Mouse (Mus musculus) WW6 (cell line): ENCODE results near the gene Rnf167.

Experiments used
- DNase-seq: peaks from one replicate; pipeline ENCODE4 v3.0.0-alpha.2; 2013; ENCODE audit warnings: low read depth, low spot score

The Rnf167 gene

DNA sequence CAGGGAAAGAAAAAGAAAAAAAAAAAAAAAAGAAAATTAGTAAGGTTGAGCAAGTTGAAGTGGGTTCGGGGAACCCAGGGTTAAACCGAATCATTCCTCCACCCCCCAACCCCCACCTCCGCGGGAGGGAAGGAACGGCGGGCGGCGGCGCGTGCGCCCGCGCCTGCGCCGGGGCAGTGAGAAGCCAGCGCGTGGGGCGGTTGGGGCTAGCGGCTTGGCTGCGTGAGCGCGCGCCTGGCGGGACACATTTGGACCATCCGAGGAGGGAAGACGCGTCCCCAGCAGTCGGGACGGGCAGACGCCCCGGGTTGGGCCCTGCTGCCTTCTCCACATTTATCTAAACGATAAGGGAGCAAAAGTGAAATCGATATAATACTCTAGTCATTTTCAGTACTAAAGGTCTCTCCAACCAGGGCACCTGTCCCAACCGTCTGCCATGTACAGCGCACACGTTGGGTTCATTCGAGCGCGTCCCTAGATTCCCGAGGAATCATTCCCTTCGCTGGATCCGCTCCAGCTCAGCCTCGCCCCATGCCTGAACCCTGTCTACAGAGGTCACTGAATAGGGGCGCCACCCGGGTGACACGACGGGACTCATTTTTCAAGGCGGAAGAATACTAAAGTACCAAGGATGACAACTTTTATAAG, 8.0 kb downstream of the Rnf167 start:
- peak; percentile 61 for DNase-seq

DNA sequence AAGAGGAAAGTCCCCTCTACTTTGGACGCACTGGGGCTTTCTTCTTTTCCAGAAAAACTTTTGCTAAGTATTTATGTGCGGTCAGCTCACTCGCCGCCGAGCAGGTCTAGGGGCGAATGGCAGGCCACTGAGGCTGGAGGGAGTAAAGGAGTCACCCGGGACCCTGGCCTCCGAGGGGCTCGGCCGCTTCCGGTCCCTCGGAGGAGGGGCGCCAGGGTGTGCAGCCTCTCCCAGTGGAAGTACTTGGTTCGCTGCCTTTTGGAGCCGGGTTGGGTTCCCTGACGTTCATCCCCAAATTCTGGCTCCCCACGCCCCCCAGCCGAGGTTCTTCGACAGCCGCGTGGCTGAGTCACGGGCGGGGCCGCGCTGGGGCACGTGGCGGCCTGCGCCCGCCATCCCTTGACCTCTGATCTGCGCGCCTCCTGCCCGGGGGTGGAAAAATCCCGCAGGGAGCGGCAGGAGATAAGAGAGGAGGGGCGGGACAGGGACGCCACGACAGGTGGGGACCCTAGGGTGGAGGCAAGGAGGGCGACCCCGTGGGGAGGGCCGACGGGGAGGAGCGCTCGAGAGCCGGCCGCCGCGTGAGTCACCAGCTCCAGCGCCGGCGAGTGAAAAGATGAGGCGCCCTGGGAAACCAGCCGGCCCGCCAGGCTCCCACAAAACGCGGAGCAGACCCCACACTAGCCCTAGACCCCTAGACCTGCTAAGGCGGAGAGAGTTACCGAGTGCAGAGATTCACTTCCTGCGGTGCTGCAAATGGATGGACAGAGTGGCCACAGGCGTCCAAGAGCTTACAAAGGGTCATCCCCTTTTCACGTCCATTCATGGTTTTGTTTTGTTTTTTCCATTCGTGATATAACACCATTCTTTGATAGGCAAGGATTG, 8.8 kb downstream of the Rnf167 start:
- DNase-seq: peak; percentile 57

DNA sequence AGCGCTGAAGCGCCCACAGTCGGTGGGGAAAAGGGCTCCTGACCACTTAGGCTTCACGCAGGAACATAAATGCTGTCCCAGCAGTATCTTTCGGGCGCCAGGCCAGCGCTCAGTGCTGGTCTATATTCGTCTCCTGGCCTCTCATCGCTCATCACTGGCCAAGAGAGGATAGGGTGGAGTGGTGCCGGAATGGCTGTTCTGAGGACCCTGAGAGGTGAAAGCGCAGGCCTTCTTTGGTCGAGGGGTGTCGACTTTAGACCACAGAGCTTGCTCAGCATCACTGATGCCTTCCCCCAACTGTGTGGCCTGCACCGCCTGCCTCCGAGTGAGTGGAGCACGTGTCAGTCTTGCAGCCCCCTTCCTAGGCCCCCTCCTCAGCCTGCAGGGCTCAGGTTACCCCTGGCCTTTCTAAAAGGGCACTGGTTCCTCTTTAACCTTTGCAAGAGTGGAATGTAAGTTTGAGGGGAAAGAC, 9.5 kb downstream of the Rnf167 start:
- no peak for DNase-seq

- DNase-seq: no peak
Observed at GRCm38 (mm10) chr11:70656964-70657363, 9.9 kb downstream of the Rnf167 start, which contains the start of gene Eno3. Gene Eno3 (plus strand): TSS chr11:70657202.

- DNase-seq: no peak
Observed at GRCm38 (mm10) chr11:70657573-70657972, 10.5 kb downstream of the Rnf167 start.

DNA sequence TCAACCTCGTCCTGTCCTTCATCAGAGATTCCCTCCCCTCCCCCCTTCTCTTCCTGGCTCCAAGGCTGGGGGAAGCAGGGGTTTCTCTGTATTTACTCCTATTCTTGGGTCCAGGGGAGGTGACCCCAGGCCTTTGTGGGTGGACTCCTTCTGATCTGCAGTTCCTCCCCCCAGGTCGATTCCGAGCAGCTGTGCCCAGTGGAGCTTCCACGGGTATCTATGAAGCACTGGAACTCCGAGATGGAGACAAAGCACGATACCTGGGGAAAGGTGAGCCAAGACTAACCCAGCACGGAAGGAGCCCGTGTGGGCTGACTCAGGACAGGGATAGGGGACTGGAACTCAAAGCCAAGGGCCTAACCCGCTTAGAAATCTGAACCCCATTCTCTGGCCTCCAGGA, 11.0 kb downstream of the Rnf167 start:
- DNase-seq: no peak

GRCm38 (mm10) chr11:70658521-70658920, 11.5 kb downstream of the Rnf167 start:
- no peak for DNase-seq

GRCm38 (mm10) chr11:70658942-70659341, 11.9 kb downstream of the Rnf167 start:
- DNase-seq: no peak

DNA sequence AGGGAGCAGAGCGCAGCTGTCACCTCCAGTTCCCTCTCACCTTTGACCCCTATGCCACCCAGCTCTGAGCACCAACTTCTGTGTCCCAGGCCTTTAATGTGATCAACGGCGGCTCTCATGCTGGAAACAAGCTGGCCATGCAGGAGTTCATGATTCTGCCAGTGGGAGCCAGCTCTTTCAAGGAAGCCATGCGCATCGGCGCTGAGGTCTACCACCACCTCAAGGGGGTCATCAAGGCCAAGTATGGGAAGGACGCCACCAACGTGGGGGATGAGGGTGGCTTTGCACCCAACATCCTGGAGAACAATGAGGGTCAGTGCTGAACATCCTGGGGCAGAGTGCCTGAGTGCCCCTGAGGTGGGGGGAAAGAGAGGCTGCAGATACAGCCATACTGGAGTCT, 13.5 kb downstream of the Rnf167 start:
- DNase-seq: no peak

DNA sequence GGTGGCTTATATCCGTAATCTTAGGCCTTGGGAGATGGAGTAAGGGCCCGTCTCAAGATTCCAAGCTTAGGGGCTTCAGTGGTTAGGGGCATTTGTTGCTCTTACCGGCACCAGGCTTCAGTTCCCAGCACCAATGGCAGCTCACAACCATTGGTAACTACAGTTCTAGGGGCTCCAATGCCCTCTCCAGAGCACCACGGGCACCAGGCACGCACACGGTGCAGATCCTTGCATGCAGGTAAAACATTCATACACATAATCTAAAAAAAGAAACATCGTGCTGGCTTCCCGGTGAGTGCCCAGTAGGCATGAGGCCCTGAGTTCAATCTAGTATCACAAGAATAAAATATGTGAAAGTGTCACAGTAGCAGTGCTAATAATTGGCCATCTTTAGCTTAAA, 16.1 kb downstream of the Rnf167 start:
- no peak for DNase-seq

- no peak for DNase-seq
Observed at GRCm38 (mm10) chr11:70663957-70664356, 16.9 kb downstream of the Rnf167 start.

DNA sequence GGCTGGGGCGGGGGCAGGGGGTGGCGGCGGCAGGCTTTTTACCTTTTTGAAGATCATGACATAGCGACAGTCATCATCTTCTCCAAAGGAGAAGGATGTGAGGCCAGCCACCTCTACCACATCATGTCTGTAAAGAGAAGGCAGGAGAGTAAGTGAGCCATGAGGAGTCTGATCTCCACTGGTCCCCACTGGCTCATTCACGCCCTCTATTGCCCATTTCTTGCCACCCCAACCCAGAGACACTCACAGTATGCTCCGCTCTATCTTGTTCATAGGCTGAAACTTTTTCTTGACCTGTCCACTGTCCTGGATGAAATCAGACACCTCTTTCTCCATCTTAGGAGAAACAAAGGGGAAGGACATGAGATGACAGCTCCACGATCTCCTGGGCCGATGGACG, 17.7 kb downstream of the Rnf167 start:
- DNase-seq: no peak

GRCm38 (mm10) chr11:70666687-70667086, 19.7 kb downstream of the Rnf167 start:
- no peak for DNase-seq

DNA sequence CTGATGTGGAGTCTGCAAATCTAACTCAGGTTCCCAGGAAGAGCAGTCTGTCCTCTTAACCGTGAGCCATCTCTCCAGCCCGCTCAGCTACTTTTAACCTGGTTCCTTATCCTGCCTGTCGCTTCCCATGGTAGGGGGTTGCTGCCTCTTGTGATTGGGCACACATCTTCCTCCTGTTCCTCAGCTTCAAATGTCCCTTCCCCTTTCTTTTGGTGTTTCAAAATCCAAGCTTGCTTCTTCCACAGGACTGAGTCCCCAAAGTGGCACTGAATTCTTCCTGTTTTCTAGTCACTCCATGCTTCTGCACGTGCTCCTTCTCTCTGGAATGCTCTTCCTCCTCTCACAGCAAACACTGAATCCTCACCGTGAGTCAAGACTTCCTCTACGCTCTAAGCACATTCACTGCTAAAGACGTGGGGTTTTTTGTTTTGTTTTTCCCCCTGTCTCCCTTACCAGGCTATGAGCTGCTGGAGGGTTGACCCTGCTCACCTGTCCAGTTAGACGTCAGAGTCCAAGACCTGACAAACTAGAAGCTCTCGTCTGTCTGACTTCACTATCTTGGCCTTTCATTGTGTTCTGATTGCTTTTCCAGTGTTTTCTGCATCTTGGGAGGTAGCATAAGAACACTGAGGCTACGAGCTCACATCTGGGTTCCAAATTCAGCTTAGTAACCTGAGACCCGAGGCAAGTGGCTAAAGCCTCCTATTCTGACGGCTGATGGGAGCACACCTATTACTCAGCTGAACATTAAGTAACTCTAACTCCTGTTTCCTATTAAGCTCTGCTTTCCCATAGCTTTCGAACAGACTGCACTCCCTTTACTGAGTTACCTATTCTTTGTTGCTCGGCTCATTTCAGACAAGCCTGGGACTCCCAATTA, 20.5 kb downstream of the Rnf167 start:
- DNase-seq: no peak

DNA sequence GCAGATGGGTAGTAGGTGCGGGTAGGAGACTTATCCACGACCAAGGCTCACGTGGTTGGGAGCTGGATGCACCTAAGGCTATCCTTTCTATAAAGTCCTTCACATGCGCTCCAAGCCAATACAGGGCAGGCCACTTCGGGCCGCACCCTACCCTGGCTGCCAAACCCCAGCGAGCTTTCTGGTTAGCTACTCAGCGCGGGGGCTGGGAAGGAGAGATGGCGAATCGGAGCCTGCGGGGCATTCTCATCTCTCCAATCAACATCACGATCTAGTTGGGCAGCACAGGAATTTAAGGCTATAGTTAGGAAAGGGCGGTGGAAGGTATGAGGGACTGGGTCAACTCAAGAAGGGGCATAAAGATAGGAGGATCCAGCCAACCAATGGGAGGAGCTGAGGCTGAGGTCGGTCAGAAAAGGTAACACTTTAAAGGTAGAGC, 21.3 kb downstream of the Rnf167 start:
- DNase-seq: peak; percentile 99

DNA sequence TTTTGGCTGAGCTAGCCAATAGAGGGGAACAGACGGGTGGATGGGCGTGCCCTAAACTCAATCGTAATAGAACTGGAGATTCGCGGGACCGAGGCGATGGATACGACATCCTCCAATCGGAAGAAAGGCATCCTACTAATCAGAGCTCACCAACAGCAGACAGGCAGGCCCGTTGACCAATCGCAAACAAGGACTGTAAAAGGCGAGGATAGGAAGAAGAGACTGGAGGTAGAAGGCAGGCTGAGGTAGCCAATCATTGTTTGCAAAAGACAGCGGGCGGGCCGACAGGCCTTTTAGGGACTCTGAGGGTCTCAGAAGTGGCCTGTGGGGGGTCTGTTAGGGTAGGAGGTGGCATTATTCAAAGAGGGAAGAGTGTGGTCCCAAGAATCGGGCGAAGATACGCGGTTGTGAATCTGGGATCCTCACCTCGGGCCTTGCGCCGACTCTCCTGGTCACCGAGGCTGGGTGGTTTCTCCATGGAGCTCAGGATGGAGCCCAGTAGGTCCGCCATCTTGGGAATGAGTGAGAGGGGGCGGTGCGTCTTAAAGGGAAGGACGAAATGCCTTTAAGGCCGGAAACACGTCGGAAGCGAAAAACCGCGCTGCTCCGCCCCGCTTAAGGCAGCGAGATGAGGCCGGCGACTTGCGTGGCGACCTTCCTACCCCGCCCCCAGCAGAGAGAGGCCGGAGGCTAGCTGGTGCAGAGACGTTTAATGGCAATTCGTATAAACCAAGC, 21.9 kb downstream of the Rnf167 start, which contains the start of gene Spag7:
Spag7 (minus strand) TSS at position 646 of the 735 bp plus-strand sequence.
- DNase-seq: peak; percentile 98

DNA sequence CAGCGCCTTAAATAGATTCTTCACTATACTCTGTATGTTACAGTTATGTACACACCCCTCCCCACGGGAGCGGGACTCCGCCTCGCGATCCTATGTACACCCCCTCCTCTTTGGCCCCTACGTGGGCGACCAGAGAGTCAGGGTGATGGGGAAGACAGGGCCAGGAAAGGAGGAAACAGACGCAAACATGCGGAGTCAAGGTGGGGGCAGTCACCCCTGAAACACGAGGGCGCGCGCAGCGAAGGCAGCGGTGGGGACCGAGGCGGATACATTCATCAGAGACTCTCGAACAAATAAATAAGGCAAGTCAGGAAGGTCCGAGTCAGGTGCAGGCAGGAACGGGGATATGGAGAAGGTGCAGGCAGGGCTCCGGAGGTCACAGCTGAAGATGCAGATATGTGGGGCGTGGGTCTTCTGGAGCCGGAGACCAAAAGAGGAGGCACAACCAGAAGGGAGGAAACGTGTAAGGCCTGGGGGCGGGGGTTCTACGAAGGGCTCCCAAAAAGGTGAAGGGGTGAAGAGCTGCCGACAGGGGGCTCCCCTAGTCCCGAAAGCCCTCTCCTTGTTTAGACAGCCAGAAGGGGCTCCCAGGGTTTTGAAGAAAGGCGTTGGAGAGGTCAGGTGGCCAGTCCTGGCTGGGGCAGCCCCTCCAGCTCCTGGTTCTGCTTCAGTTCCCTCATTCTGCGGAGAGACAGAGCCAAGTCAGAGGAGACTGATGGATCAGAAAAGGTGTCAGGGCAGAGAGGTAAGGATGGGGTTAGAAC, 22.7 kb downstream of the Rnf167 start:
- DNase-seq: peak; percentile 85

DNA sequence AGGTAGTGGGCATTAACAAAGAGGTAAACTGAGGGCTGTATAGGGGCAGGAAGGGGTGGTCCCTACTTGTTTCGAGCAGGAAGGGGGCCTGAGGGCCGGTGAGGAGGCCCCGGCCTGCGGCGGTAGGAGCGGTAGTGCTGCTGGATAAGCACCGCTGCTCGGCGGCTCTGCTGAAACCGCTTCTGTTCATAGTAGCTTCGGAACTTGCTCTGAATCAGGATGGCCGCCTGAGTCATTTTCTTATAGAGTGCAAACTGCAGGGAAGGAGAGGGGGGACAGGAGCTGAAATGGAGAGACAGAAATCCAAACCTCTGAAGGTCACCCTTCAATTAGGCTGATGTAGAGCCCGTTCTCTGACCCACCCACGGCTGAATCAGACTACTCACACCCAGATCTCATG, 23.4 kb downstream of the Rnf167 start:
- no peak for DNase-seq

DNA sequence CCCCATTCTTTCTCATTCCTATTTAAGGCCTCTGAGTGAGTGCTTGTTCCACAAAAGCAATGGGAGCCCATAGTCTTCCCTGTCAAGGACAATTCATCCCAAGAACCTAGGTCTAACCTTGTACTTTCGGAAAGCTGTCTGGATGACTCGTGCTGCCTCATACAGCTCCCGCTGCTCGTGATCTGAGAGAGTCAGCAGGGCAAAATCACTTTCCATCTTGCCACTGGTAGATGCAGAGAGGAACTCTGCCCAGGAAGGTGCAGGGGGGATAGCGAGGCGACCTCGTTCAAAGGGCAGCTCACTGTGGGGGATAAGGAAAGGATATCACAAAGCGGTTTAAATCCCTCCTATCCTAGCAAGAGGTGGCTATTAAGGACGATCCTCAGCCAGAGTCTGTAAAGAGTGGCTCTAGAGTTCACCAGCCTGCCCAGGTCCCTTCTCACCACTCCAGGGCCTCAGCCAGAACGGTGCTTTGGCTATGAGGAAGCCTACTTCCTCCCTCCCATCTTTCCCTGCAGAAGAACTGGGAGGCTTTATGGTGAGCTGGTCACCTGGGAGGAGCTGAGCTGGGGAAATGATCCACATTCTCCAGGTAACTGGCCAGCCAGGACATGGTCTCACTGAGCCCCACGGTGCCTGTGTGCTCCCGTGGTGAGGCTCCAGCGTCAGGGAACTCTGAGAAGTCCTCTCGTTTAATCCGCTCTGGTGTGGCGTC, 24.5 kb downstream of the Rnf167 start:
- DNase-seq: no peak

DNA sequence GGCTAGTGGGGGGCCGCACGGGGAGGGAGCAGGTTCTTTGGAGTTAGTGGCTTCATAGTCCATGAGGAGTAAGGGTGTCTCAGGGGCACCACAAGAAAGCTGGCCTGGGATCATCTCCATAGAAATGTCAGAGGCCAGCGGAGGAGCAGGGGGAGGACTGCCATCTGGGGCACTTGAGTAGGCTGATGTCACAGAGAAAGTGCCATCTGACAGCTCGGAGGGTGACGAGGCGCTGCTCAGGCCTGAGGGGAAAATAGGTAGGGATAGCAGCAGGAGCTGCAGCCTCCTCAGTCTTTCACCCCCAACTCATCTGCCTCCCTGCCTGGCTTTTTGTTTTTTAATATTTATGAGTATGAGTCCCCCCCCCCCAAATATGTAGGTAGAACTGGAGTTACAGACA, 27.0 kb downstream of the Rnf167 start:
- no peak for DNase-seq
